Mouse (Mus musculus): ENCODE measurements around the gene Rbm6. TPM values are rescaled to one million over a fixed set of nuclear protein-coding genes. Genes with fewer than 3 reads are reported as not detected.

The Rbm6 gene
- total and polyA plus RNA-seq, 3 experiments: 38.7 to 184 (median 105) TPM

DNA sequence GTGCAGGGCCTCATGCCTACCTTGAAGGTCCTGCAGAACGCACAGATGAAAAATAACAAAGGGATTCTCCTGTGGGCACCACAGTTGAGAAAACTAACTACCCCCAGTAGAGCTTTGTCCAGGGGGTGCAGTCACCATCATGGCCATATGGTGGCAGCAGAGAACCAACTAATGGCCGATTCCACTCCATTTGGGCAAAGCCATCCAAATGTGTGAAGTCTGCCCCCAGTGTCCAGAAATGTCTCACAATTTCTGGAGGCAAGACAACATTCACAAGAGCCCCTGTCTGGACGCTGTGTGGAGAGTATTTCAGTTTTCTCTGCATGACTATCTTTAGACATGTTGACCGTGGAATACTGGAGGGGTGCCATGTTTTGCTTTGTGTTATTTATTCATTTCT is 31.7 kb upstream of the Rbm6 start:
- no peak for TF ChIP-seq TAL1 (conservative IDR thresholded peaks at IDR 0.05; ENCODE audit: low read depth, low read length)
- no peak for TF ChIP-seq GATA1 (IDR thresholded peaks at IDR 0.05; ENCODE audit: borderline replicate concordance, low read length)
- TF ChIP-seq GATA2 (IDR thresholded peaks at IDR 0.05; ENCODE audit: borderline replicate concordance, low read depth, low read length): no peak
- TF ChIP-seq CTCF (IDR thresholded peaks at IDR 0.05; ENCODE audit: low read depth, low read length): peak; percentile 93
- TF ChIP-seq POLR2AphosphoS5 (IDR thresholded peaks at IDR 0.05; ENCODE audit: insufficient replicate concordance, low read depth, low read length): no peak
- Histone ChIP-seq H3K4me3 (ENCODE audit: low read depth, low read length) (no peak overlapping the region), H3K36me3 (replicated peaks) (peaks cover 37% of the 10 kb centered on the region), H3K4me1 (ENCODE audit: insufficient read depth, low read depth, low read length) (peaks cover 27% of the 10 kb centered on the region), H3K27me3 (ENCODE audit: insufficient read depth, low read length) (peaks cover 23% of the 10 kb centered on the region), H3K9me3 (replicated peaks) (no peaks in the 10 kb centered on the region)
- peak; percentile 78 for DNase-seq (ENCODE audit: low spot score)
- peak; percentile 60 for ATAC-seq (ENCODE audit: extremely low read depth, insufficient number of reproducible peaks, low FRiP score, poor library complexity, severe bottlenecking)

DNA sequence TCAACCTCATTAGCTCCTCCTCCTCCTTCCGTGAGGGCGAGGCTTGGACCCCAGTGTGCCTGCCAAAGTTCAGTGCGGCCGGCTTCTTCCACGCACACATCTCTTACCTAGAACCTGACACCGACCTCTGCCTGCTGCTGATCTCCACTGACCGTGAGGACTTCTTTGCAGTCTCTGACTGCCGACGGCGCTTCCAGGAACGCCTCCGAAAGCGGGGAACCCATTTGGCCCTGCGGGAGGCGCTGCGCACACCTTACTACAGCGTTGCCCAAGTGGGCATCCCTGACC is 28.5 kb upstream of the Rbm6 start:
- H3K4me3 ChIP-seq (ENCODE audit: low read depth, low read length): no peak overlapping the region
- peaks cover 3% of the 10 kb centered on the region; the same call in 1 of the 2 replicates for H3K27me3 ChIP-seq (ENCODE audit: insufficient read depth, low read length)
- ATAC-seq (ENCODE audit: extremely low read depth, insufficient number of reproducible peaks, low FRiP score, poor library complexity, severe bottlenecking): no peak
- H3K9me3 ChIP-seq (replicated peaks): no peaks in the 10 kb centered on the region
- H3K36me3 ChIP-seq (replicated peaks): peaks cover 59% of the 10 kb centered on the region
- peaks cover 6% of the 10 kb centered on the region for H3K4me1 ChIP-seq (ENCODE audit: insufficient read depth, low read depth, low read length)
- no peak for TF ChIP-seq TAL1 (conservative IDR thresholded peaks at IDR 0.05; ENCODE audit: low read depth, low read length)
- TF ChIP-seq CTCF (IDR thresholded peaks at IDR 0.05; ENCODE audit: low read depth, low read length): no peak
- no peak for TF ChIP-seq POLR2AphosphoS5 (IDR thresholded peaks at IDR 0.05; ENCODE audit: insufficient replicate concordance, low read depth, low read length)
- no peak for TF ChIP-seq GATA2 (IDR thresholded peaks at IDR 0.05; ENCODE audit: borderline replicate concordance, low read depth, low read length)
- TF ChIP-seq GATA1 (IDR thresholded peaks at IDR 0.05; ENCODE audit: borderline replicate concordance, low read length): no peak
- DNase-seq (ENCODE audit: low spot score): no peak

DNA sequence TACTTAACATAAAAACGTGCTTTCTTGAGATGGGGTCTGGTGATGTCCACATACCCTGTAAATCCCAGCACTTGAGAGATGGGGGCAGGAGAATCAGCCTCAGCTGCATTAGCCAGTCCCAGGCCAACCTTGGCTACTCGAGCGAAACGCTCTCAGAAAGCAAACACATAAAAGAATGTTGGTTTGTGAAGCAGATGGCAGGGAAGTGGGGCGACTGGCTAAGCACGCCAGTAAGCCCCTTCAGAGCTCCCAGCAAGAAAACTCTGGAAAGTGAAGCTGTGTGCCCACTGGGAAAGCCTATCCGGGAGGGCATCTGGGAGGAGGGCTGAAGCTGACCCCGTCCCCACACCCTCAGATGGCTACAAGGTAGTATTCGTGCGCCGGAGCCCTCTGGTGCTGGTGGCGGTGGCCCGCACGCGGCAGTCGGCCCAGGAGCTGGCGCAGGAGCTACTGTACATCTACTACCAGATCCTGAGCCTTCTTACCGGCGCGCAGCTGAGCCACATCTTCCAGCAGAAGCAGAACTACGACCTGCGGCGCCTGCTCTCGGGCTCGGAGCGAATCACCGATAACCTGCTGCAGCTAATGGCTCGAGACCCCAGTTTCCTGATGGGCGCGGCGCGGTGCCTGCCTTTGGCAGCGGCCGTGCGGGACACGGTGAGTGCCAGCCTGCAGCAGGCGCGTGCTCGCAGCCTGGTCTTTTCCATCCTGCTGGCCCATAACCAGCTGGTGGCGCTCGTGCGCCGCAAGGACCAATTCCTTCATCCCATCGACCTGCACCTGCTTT is 28.0 kb upstream of the Rbm6 start:
- no peak for DNase-seq (ENCODE audit: low spot score)
- no peak overlapping the region for H3K4me3 ChIP-seq (ENCODE audit: low read depth, low read length)

GRCm38 (mm10) chr9:107899855-107900254 is 26.8 kb upstream of the Rbm6 start:
- ATAC-seq (ENCODE audit: extremely low read depth, insufficient number of reproducible peaks, low FRiP score, poor library complexity, severe bottlenecking) (no peak), DNase-seq (ENCODE audit: low spot score) (no peak)
- H3K27me3 ChIP-seq (ENCODE audit: insufficient read depth, low read length): no peaks in the 10 kb centered on the region
- no peaks in the 10 kb centered on the region; the same call in 1 of the 2 replicates for H3K4me1 ChIP-seq (ENCODE audit: insufficient read depth, low read depth, low read length)
- TF ChIP-seq GATA1 (IDR thresholded peaks at IDR 0.05; ENCODE audit: borderline replicate concordance, low read length): no peak
- no peak for TF ChIP-seq CTCF (IDR thresholded peaks at IDR 0.05; ENCODE audit: low read depth, low read length)
- TF ChIP-seq TAL1 (conservative IDR thresholded peaks at IDR 0.05; ENCODE audit: low read depth, low read length): no peak
- no peak for TF ChIP-seq GATA2 (IDR thresholded peaks at IDR 0.05; ENCODE audit: borderline replicate concordance, low read depth, low read length)
- TF ChIP-seq POLR2AphosphoS5 (IDR thresholded peaks at IDR 0.05; ENCODE audit: insufficient replicate concordance, low read depth, low read length): no peak
- H3K9me3 ChIP-seq (replicated peaks): no peaks in the 10 kb centered on the region
- H3K36me3 ChIP-seq (replicated peaks): peaks cover 67% of the 10 kb centered on the region
- no peak overlapping the region for H3K4me3 ChIP-seq (ENCODE audit: low read depth, low read length)

More for the DNA sequence above, 28.0 kb upstream of the Rbm6 start:
- no peak for ATAC-seq (ENCODE audit: extremely low read depth, insufficient number of reproducible peaks, low FRiP score, poor library complexity, severe bottlenecking)
- TF ChIP-seq CTCF (IDR thresholded peaks at IDR 0.05; ENCODE audit: low read depth, low read length) (0 out of 2 replicates have a peak, but pooled peaks have one; percentile 6), TAL1 (conservative IDR thresholded peaks at IDR 0.05; ENCODE audit: low read depth, low read length) (no peak)
- Histone ChIP-seq H3K9me3 (replicated peaks) (no peaks in the 10 kb centered on the region), H3K4me1 (ENCODE audit: insufficient read depth, low read depth, low read length) (peaks cover under 1% of the 10 kb centered on the region; the same call in 1 of the 2 replicates), H3K27me3 (ENCODE audit: insufficient read depth, low read length) (peaks cover under 1% of the 10 kb centered on the region; the same call in 1 of the 2 replicates), H3K36me3 (replicated peaks) (peaks cover 62% of the 10 kb centered on the region)

GRCm38 (mm10) chr9:107898563-107898962 is 25.5 kb upstream of the Rbm6 start:
- no peak for ATAC-seq (ENCODE audit: extremely low read depth, insufficient number of reproducible peaks, low FRiP score, poor library complexity, severe bottlenecking)
- Histone ChIP-seq H3K9me3 (replicated peaks) (no peaks in the 10 kb centered on the region), H3K4me3 (ENCODE audit: low read depth, low read length) (no peak overlapping the region), H3K36me3 (replicated peaks) (peaks cover 69% of the 10 kb centered on the region), H3K27me3 (ENCODE audit: insufficient read depth, low read length) (no peaks in the 10 kb centered on the region), H3K4me1 (ENCODE audit: insufficient read depth, low read depth, low read length) (no peaks in the 10 kb centered on the region)
- DNase-seq (ENCODE audit: low spot score): no peak
- TF ChIP-seq GATA1 (IDR thresholded peaks at IDR 0.05; ENCODE audit: borderline replicate concordance, low read length): no peak
- TF ChIP-seq CTCF (IDR thresholded peaks at IDR 0.05; ENCODE audit: low read depth, low read length): no peak
- TF ChIP-seq POLR2AphosphoS5 (IDR thresholded peaks at IDR 0.05; ENCODE audit: insufficient replicate concordance, low read depth, low read length): no peak
- no peak for TF ChIP-seq TAL1 (conservative IDR thresholded peaks at IDR 0.05; ENCODE audit: low read depth, low read length)
- no peak for TF ChIP-seq GATA2 (IDR thresholded peaks at IDR 0.05; ENCODE audit: borderline replicate concordance, low read depth, low read length)

DNA sequence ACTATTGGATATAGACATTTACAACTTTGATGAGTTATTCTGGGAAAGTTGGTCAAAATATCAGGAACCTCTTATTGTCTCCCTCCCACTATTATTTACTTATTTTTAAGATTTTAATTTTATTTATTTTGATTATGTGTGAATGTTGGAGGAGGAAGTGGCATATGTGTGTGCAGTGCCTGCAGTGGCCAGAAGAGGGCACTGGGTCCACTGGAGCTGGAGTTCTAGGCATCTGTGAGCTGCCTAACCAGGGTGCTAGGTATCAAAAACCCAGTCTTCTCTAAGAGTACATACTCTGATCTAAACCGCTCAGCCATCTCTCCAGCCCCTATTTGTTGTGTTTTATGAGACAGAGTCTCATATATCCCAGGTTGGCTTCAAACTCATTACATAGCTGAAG is 18.0 kb upstream of the Rbm6 start:
- peaks cover 34% of the 10 kb centered on the region for H3K36me3 ChIP-seq (replicated peaks)
- DNase-seq (ENCODE audit: low spot score) (no peak), ATAC-seq (ENCODE audit: extremely low read depth, insufficient number of reproducible peaks, low FRiP score, poor library complexity, severe bottlenecking) (no peak)
- H3K4me3 ChIP-seq (ENCODE audit: low read depth, low read length): no peak overlapping the region
- TF ChIP-seq TAL1 (conservative IDR thresholded peaks at IDR 0.05; ENCODE audit: low read depth, low read length) (no peak), POLR2AphosphoS5 (IDR thresholded peaks at IDR 0.05; ENCODE audit: insufficient replicate concordance, low read depth, low read length) (no peak), GATA2 (IDR thresholded peaks at IDR 0.05; ENCODE audit: borderline replicate concordance, low read depth, low read length) (no peak), CTCF (IDR thresholded peaks at IDR 0.05; ENCODE audit: low read depth, low read length) (0 out of 2 replicates have a peak, but pooled peaks have one; percentile 17), GATA1 (IDR thresholded peaks at IDR 0.05; ENCODE audit: borderline replicate concordance, low read length) (no peak)
- H3K4me1 ChIP-seq (ENCODE audit: insufficient read depth, low read depth, low read length): peaks cover 27% of the 10 kb centered on the region
- H3K27me3 ChIP-seq (ENCODE audit: insufficient read depth, low read length): peaks cover 3% of the 10 kb centered on the region; the same call in 1 of the 2 replicates
- H3K9me3 ChIP-seq (replicated peaks): no peaks in the 10 kb centered on the region

Measured in G1E (cell line).